Mouse (Mus musculus): Measurements from ENCODE around the gene Shcbp1l. TPM values are rescaled to one million over a fixed set of nuclear protein-coding genes. Genes with fewer than 3 reads are reported as not detected.

The Shcbp1l gene
- polyA plus RNA-seq (2017; shearing (Covaris generic)): not detected

GRCm38 (mm10) chr1:153424770-153425584 lies at the start of gene Shcbp1l:
Gene Shcbp1l (plus strand): TSS chr1:153425162.

DNA sequence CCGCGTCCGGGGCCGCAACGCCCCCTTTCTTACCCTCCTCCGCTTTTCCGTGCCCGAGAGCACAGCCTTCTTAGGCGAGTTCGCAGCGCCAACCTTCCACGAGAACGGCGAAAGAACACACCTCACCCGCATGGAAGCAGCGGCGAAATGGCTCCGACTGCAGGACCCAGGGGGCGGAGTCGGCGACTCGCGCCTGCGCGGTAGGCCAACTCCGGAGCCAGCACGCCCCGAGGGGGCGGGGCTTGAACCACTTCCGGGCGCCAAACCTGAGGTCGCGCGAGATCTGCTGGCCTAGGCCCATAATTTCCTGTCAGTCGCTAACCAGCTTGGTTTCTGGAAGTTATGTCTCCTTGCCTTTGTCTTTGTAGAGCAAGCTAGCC lies 62.5 kb downstream of the Shcbp1l start, which contains the start of gene Dhx9:
Dhx9 (minus strand) TSS at position 161 of the 380 bp plus-strand sequence.

Other genes with a start within 250 kb of the Shcbp1l start
- gene Lamc2, start 238.7 kb upstream of the Shcbp1l start, polyA plus RNA-seq (2017; shearing (Covaris generic)): 0.88 TPM
- gene Lamc1, start 92.4 kb upstream of the Shcbp1l start, polyA plus RNA-seq (2017; shearing (Covaris generic)): 4.8 TPM
- gene Dhx9, start 62.5 kb downstream of the Shcbp1l start, polyA plus RNA-seq (2017; shearing (Covaris generic)): 48.5 TPM
- not detected for gene Npl, start 124.9 kb downstream of the Shcbp1l start, polyA plus RNA-seq (2017; shearing (Covaris generic))
- gene Rgs8, start 227.9 kb downstream of the Shcbp1l start, polyA plus RNA-seq (2017; shearing (Covaris generic)): 0.22 TPM

All from activated CD4-positive, CD25-positive, alpha-beta regulatory T cell, adult 9 weeks (primary cell).